Mouse (Mus musculus): ENCODE measurements at regions not wholly inside any gene's neighbourhood (a gene's known extent, or its start where the extent isn't known, plus 50 kb on each side); places are given as distances from the start of the nearest gene placed in this dataset.

- DNase-seq = no peak
Measured at GRCm38 (mm10) chr13:45213116-45213834, 134.8 kb downstream of the Gm9817 start.

DNA sequence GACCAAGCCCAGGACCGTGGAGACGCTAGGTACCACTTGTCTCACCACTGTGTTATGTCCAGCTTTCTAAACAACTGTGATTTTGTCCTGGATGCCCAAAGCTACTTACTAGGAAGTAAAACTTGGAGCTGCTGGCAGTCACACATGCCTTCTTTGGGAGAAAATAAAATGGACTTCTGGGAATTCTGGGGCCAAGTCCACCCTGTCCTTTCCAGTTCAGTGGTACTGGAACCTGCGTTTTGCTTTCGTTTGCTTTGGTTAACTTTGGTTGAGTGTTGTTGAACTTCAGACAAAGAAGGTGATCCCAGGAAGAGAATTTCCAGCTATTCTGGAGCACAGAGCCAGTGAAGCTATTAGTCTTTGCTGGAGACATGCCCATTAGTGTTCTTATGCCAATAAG is 139.8 kb downstream of the Gm9817 start:
- no peak for DNase-seq

- no peak for DNase-seq
Measured at GRCm38 (mm10) chr13:45219671-45220070, 141.2 kb downstream of the Gm9817 start.

DNA sequence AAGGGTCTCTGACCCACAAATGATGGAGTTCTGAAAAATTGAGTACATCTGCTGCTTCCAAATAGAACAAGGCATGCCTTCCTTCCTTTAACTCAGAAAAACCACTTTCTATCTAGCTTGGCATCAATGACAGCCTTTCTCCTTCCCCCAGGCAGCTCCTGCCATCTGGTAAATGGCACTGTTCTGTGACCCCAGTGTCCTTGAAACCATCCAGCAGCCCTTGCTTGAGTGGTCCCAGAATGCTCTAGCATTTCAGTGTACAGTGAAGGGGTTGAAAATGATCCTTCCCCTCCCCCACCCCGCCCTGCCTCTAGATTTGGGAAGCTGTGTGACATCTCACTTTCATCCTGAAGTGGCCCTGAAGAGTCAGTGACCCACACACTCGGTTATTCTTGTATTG is 152.3 kb downstream of the Gm9817 start:
- no peak for DNase-seq

DNA sequence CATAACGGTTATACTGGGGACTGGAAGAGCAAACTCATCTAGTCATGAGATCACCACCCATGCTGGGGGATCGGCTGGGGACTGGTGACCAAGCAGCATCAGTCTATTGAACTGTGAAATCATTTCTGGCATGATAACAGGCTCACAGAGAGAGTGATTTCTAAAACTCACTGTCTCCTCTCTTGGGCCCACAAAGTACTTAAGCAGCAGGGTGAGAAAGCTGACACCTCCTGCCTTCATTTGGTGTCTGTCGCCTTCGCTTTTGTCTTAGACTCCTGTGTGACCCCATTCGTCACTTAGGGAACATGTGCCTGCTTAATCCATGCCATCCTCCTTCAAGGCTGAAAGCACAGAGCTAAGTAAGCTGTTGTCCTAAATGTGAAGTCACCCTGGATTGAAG is 154.3 kb upstream of the Mylip start:
- no peak for DNase-seq

GRCm38 (mm10) chr13:45238258-45238657 is 151.3 kb upstream of the Mylip start:
- DNase-seq = no peak

- peak; percentile 16 for DNase-seq
Measured at GRCm38 (mm10) chr13:45239153-45239552, 150.4 kb upstream of the Mylip start.

DNA sequence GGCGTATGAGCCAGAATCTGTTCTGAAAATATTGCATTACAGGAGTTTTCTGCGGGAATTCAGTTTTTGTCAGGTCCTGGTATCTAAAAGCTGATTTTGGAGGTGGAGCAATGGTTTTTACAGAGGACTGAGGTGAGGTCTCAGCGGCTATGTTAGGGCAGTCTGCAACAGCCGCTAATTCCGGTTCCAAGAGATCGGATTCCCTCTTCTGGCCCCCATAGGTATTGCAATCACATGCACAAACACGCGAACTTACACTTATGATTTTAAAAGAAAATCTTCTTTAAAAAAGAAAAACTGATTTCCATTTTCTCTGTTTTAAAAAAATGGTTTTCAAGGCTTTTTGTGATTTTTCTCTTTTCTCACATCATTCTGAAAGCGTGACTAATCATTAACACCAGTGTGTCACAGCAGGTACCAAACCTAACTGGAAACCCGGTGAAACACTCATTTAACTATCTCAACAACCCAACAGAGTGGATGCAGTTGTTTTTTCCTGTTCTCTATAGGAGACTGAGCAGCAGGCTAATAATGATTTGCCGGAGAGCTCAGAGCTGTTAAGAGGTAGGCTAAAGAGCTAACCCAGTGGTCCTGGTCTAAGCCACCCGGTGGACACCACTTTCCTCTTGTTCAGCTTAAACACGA is 149.4 kb upstream of the Mylip start:
- DNase-seq = no peak

- DNase-seq = no peak
Measured at GRCm38 (mm10) chr13:45242261-45242660, 147.3 kb upstream of the Mylip start.

DNA sequence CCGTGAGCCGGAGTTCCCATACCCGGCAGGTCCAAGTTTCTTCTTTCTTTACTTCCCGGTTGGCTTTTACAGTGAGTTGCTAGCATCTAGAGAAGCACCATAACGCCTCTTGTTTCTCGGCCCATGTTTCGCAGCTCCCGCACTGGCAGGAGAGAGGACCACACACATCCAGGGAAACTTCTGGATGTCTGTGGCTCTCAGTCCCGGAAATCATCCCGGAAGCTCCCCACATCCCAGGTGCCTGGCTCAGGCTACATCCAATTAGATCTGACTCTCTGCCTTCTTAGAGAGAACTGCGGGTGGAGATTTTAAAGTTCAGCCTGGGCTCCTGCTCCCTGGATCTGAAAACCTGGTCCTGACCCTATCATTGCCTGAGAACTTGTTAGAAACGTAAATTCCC is 146.8 kb upstream of the Mylip start:
- no peak for DNase-seq

DNA sequence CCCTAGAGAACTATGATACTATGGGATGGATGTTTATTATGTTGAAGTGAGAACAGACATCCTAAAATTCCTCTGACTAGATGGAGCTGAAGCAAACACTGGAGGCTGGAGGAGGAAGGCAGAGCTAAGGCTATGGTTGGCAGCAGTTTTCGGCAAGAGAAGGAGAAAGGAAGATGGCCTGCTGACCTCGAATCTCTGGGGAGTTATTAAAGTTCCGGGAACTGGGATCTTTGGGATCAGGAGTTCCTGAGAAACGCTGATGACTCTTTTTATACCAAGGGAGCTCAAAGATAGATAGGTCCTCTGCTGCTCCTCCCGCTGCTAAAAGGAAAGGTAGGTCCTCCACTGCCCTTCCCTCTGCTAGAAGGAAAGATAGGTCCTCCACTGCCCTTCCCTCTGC is 143.9 kb upstream of the Mylip start:
- no peak for DNase-seq

GRCm38 (mm10) chr13:45246341-45246740 is 143.2 kb upstream of the Mylip start:
- no peak for DNase-seq

GRCm38 (mm10) chr13:45250028-45250427 is 139.5 kb upstream of the Mylip start:
- DNase-seq = no peak

DNA sequence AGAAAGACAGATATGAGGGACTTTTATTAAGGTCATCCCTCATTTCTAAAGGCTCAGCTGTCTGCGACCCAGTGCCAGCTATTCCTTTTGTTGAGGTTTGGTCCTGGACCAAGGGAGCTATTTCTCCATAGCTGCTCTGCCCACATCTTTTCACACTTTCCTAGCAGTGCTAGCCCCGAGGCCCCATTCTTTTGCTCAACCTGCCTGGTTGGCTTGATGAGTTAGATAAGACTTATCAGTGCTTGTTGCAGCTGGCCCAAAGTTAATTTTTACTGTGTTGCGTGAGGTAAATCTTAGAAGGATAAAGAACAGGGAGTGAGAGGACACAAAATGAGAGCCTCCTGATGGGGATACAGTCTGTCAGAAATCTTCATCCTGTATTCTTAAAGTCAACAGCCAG is 138.5 kb upstream of the Mylip start:
- DNase-seq = no peak

DNA sequence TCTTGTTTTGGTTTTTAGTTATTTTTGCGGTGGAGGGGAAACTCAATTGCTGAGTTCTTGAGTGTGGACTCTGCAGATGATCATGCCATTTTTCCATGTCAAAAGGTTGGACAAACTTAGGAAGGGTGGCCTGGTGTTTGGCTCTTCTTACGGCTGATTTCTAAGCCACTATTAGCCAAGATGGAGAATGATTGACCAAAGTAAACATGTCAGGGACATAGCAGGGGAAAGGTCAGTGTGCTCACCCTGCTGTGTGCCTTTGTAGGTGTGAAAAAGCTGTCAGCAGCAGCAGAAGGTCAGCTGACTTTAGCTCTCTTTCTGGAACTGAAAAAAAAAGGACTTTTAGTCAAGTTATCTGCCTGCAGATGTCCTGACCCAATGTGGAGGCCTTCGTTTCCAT is 137.4 kb upstream of the Mylip start:
- no peak for DNase-seq

DNA sequence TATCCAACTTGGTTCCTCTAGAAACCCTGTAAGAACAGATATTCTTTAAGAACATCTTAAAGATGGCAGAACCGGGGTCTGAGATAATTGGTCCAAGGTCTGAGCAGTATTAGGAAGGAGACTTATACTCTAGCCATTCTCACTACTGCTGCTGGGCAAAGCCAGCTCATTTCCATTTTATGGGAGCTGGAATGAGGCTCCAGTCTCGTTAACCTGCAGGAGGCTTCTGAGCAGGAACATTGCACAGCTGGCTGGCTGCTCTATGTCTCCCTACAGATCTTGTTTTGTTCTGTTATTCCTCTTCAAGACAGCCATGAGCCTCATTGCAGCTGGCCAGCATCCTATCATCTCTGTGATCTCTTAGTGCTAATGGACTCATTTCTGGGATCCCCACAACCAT is 136.3 kb upstream of the Mylip start:
- DNase-seq = no peak

DNA sequence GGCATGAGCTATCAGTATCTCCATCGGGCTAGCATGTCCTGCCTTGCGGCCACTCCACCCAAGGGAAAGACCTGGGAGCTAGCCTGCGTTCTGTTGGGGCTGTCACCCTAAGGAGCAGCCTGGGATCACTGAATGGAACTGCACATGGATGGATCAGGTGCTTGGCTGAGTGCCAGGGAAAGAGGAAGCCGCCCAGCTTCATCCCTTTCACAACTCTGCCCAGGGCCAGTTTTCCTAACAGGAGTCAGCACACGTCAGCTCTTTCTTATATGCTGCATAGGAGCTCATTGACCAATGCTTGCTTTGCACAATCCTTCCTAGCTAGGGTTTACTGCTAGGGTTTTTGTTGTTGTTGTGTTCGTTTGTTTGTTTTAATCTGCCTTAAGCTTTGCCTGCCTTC is 134.3 kb upstream of the Mylip start:
- DNase-seq = no peak

GRCm38 (mm10) chr13:45262011-45262410 is 127.5 kb upstream of the Mylip start:
- no peak for DNase-seq

DNA sequence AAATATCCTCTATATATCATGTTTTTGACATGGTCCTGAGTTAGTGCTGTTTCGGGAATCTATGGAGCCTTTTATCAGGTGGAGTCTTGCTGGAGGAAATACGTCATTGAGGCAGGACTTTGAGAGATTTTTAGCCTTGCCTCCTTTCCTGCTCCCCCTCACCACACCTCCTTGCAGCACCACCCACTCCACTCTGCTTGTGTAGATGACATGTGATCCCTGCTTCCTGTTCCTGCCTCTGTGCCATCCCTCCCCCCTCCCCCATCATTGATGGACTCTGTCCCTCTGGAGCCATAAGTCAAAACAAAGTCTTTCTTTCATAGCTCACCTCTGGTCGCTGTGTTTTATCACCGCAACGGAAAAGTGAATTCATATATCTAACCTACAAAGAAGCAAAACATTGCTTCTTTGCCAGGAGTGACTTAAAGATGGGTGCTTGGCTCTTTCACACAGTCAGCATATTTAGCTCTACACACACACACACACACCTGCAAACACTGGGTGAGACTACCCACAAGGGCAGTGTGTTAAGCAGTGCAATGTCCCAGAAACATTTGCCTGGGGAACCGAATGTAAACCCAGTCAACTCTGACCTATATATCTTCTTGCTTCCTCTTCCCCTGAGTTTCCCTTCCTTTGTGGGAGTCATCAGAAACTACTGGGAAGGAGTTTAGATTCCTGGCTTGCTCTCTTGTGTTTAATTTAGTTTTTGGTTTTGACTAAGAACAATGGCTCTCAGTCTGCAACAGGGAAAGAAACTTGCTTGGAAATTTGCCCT is 123.1 kb upstream of the Mylip start:
- DNase-seq = no peak

- no peak for DNase-seq
Measured at GRCm38 (mm10) chr13:45267446-45267845, 122.1 kb upstream of the Mylip start.

DNA sequence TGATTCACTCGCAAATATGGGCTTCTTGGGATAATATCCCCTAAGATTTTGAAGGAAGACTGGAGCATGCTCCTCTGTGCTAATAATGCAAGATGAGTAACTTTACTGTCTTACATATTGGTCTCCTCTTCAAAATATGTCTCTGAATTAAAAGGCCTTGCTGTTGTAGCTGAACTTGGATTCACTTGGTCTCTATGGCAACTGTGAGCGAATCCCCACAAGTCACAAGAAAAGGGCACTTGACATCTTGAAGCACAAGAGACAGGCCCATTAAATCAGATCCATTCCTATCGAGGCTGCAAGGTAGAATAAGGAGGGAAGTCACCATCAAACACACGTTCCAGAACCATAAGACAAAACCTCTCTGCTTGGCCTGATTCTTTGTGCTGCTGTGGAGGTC is 121.6 kb upstream of the Mylip start:
- DNase-seq = no peak

DNA sequence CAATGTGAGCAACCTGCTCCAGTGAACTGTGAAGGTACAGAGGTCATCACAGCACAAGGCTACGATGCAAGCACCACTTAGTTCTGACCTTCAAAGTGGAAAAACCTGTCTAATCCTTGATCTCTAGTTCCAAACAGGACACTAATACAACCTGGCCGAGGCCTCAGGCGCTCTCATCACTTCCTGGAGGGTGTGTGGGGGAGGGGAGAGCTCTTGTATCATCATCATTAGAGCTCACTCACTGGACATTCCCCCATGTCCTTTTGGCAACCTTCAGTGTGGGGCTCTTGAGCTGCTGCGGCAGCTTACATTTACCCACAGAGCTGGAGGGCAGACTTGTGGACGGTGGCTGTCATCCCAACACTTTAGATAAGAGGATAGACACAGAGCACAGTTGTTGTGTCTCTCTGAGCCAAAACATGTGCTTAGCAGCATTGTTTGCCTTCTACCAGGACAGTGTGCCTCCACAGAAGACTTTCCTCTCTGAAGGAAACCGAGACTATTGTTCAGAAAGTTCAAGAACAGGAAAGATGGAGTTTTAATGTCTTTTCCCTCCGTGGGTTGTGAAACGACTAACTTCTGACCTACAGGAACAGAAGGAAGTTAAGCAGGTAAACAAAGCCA is 115.2 kb upstream of the Mylip start:
- no peak for DNase-seq

DNA sequence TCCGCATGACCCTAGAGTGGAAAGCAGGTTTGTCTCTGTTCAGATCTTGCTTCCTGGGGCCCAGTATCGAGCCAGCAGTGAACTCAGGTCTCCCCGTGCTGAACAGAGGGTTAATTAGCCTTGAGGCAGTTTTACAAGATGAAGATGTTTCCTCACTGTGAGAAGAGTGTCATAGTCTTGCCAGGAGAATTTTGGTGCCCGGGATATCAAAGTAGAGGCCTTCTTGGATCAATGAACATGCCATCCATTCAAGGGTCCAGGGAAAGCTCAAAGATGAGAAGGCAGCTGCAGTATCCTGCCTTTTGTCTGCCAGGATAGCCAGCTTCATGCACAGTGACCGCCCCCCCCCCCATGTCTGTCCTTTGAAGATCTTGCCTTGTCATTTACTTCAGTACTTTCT is 114.2 kb upstream of the Mylip start:
- no peak for DNase-seq

Data from adrenal gland, postnatal 25 days (tissue).